Mouse (Mus musculus) neural tube, embryonic 15.5 days (tissue): ENCODE data around the gene Ankib1. TPM values are rescaled to one million over a fixed set of nuclear protein-coding genes. Genes with fewer than 3 reads are reported as not detected.

Experiments
- ATAC-seq: fragments of 200-750 bp; cut with Nextera tagmentation; 2 replicates; pipeline ENCODE4 v1.8.0; 2017; ENCODE audit warnings: mild to moderate bottlenecking, moderate TSS enrichment, moderate library complexity; ENCODE audit not compliant: low FRiP score
- H3K27ac ChIP-seq: fragments of 300-500 bp; sonication (generic); replicated peaks from 2 replicates; pipeline ENCODE4 v1.5.1; 2015; ENCODE audit warnings: mild to moderate bottlenecking, inconsistent platforms
- H3K27me3 ChIP-seq: fragments of 300-500 bp; sonication (generic); replicated peaks from 2 replicates; pipeline ENCODE4 v1.6.1; 2015; ENCODE audit warnings: inconsistent platforms
- H3K36me3 ChIP-seq: fragments of 300-500 bp; sonication (generic); 2 replicates; pipeline ENCODE4 v1.6.1; 2015; ENCODE audit warnings: inconsistent platforms
- H3K4me1 ChIP-seq: fragments of 300-500 bp; sonication (generic); 2 replicates; pipeline ENCODE4 v1.6.1; 2015; ENCODE audit warnings: inconsistent platforms
- H3K4me2 ChIP-seq: fragments of 300-500 bp; sonication (generic); 2 replicates; pipeline ENCODE4 v1.6.1; 2015; ENCODE audit warnings: inconsistent platforms, mild to moderate bottlenecking, moderate library complexity
- H3K4me3 ChIP-seq: fragments of 300-500 bp; sonication (generic); replicated peaks from 2 replicates; pipeline ENCODE4 v1.5.1; 2015; ENCODE audit warnings: mild to moderate bottlenecking, inconsistent platforms
- H3K9ac ChIP-seq: fragments of 300-500 bp; sonication (generic); replicated peaks from 2 replicates; pipeline ENCODE4 v1.6.1; 2015; ENCODE audit warnings: mild to moderate bottlenecking, inconsistent platforms
- H3K9me3 ChIP-seq: fragments of 300-500 bp; sonication (generic); replicated peaks from 2 replicates; pipeline ENCODE4 v1.6.1; 2016; ENCODE audit warnings: inconsistent platforms
- WGBS: fragments of 180-500 bp; shearing (Covaris S2); methylation state at CpG from one replicate; pipeline ENCODE4 v1.1.7; 2015; ENCODE audit warnings: mixed read lengths; 5-methylcytosine and 5-hydroxymethylcytosine counted together
- polyA plus RNA-seq: library from polyadenylated mRNA; unstranded; fragments of >200 nt; fragmentation: Nextera tagmentation; extraction: Ambion mirVana; gene quantifications from 2 replicates; pipeline ENCODE4 v1.2.1, GENCODE M21; 2015

The Ankib1 gene
- polyA plus RNA-seq, 1 experiment from 2014 or later, result 15.9 TPM

- H3K36me3 ChIP-seq, result peaks cover 41% of the 10 kb centered on the region
- H3K4me3 ChIP-seq, result no peak overlapping the region
- ATAC-seq, result no peak
- H3K4me2 ChIP-seq, result no peak overlapping the region
- H3K9ac ChIP-seq, result no peak overlapping the region
- 93% methylated on average over 4 of the region's 4 CpGs for WGBS
- H3K4me1 ChIP-seq, result no peaks in the 10 kb centered on the region
- no peaks in the 10 kb centered on the region for H3K9me3 ChIP-seq
- no peaks in the 10 kb centered on the region for H3K27me3 ChIP-seq
- no peak overlapping the region for H3K27ac ChIP-seq
These were observed 83.4 kb downstream of the Ankib1 start for GRCm38 (mm10) chr5:3719371-3719770.

DNA sequence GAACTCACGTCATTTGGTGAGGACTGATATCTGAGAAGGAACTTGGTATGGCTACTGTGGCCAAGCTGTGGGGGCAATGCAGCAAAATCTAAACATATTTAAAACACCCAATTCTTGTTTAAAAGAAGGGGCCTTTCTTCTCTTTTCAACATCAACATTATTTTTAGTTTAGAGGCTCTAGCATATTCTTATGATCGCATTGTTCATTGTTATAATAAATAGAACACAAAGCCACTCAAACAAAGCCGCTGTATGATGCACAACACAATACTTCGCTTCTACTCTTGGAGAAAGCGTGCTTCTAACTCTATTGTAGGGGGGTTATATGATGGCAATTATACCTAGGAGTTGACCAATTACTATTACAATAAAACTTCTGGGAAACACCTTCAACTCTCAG lies 86.9 kb downstream of the Ankib1 start:
- 97% methylated on average over 5 of the region's 5 CpGs for WGBS
- no peaks in the 10 kb centered on the region for H3K4me1 ChIP-seq
- no peak overlapping the region for H3K27ac ChIP-seq
- H3K9me3 ChIP-seq, result no peaks in the 10 kb centered on the region
- no peak overlapping the region for H3K9ac ChIP-seq
- ATAC-seq, result no peak
- no peak overlapping the region for H3K4me2 ChIP-seq
- H3K27me3 ChIP-seq, result no peaks in the 10 kb centered on the region
- H3K4me3 ChIP-seq, result no peak overlapping the region
- peaks cover 36% of the 10 kb centered on the region for H3K36me3 ChIP-seq

- no peak for ATAC-seq
- Histone ChIP-seq H3K4me3 (no peak overlapping the region), H3K4me1 (no peaks in the 10 kb centered on the region), H3K9me3 (no peaks in the 10 kb centered on the region), H3K9ac (no peak overlapping the region), H3K27me3 (no peaks in the 10 kb centered on the region), H3K36me3 (peaks cover 30% of the 10 kb centered on the region), H3K27ac (no peak overlapping the region), H3K4me2 (no peak overlapping the region)
- 35% methylated on average over 4 of the region's 4 CpGs for WGBS
These were observed 100.5 kb downstream of the Ankib1 start for GRCm38 (mm10) chr5:3702180-3702579.

GRCm38 (mm10) chr5:3700025-3700424 lies 102.7 kb downstream of the Ankib1 start:
- no peak overlapping the region for H3K4me2 ChIP-seq
- H3K9me3 ChIP-seq, result no peaks in the 10 kb centered on the region
- H3K4me1 ChIP-seq, result no peaks in the 10 kb centered on the region
- no peaks in the 10 kb centered on the region for H3K27me3 ChIP-seq
- no peak overlapping the region for H3K9ac ChIP-seq
- WGBS, result 74% methylated on average over 5 of the region's 5 CpGs
- no peak overlapping the region for H3K27ac ChIP-seq
- no peak overlapping the region for H3K4me3 ChIP-seq
- ATAC-seq, result no peak
- peaks cover 39% of the 10 kb centered on the region for H3K36me3 ChIP-seq

DNA sequence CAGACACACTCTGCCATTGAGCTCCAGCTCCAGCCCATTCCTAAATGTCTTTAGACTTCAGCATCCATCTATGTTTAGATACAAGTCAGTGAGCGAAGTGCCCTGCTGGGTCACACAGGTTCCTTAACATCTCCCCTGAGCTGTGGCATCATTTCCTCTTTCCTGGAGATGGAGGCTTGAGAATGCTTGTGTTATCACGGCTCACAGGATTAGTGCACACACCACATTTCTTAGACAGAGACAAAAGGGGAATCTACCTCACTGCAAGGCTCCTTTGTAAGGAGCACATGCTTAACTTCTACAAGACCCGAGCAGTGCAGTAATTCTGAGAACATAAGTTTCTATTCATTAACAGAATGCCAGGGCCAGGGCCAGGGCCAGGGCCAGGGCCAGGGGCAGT lies 106.7 kb downstream of the Ankib1 start:
- Histone ChIP-seq H3K4me1 (no peaks in the 10 kb centered on the region), H3K4me3 (no peak overlapping the region), H3K9me3 (no peaks in the 10 kb centered on the region), H3K27ac (no peak overlapping the region), H3K9ac (no peak overlapping the region), H3K4me2 (no peak overlapping the region), H3K27me3 (no peaks in the 10 kb centered on the region), H3K36me3 (peaks cover 65% of the 10 kb centered on the region)
- ATAC-seq, result no peak
- WGBS, result 77% methylated on average over 3 of the region's 3 CpGs

DNA sequence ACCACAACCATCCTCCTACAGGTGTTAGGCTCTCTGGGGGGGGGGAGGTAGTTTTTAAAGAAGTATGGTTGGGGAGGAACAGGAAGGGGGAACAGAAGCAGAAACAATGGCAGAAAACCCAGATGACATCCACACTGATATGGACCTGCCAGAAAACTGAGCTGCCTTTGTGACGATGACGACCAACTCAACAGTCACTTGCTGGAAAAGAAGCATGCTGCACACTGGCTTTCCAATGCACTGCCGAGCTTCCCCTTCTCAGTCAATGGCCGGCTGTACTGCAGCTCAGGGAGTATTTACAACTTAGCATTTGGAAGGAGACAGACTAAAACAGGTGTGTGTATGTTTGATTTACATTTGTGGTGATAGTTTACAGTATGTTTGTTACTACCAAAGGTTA lies 107.5 kb downstream of the Ankib1 start:
- H3K27me3 ChIP-seq, result no peaks in the 10 kb centered on the region
- no peak for ATAC-seq
- H3K4me2 ChIP-seq, result no peak overlapping the region
- H3K27ac ChIP-seq, result no peak overlapping the region
- H3K4me1 ChIP-seq, result no peaks in the 10 kb centered on the region
- WGBS, result 87% methylated on average over 4 of the region's 4 CpGs
- H3K9ac ChIP-seq, result no peak overlapping the region
- H3K9me3 ChIP-seq, result no peaks in the 10 kb centered on the region
- peaks cover 64% of the 10 kb centered on the region for H3K36me3 ChIP-seq
- no peak overlapping the region for H3K4me3 ChIP-seq

GRCm38 (mm10) chr5:3692956-3693355 lies 109.8 kb downstream of the Ankib1 start:
- 97% methylated on average over 9 of the region's 9 CpGs for WGBS
- Histone ChIP-seq H3K4me3 (no peak overlapping the region), H3K4me2 (no peak overlapping the region), H3K9ac (no peak overlapping the region), H3K9me3 (no peaks in the 10 kb centered on the region), H3K27me3 (no peaks in the 10 kb centered on the region), H3K4me1 (no peaks in the 10 kb centered on the region), H3K27ac (no peak overlapping the region), H3K36me3 (peaks cover 66% of the 10 kb centered on the region)
- ATAC-seq, result no peak

DNA sequence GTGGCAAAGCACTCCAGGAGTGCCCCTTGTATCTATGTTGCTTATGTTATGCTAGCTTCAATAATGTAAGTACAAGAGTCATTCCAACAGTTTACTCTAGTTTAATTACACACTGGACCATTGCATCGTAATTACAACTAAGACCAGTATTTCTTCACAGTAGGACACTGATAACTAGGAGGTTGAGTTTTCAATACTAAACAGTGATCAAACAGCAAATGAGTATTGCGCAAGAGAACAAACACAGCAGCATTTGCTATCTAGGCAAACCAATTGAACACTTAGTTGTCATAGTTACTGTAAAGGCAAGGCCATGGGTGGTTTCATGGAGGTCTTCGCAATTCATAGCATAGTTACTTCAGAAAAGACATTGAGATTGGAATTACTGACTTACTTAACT lies 111.4 kb downstream of the Ankib1 start:
- Histone ChIP-seq H3K4me1 (no peaks in the 10 kb centered on the region), H3K27ac (no peak overlapping the region), H3K36me3 (peaks cover 55% of the 10 kb centered on the region), H3K9me3 (no peaks in the 10 kb centered on the region), H3K4me2 (no peak overlapping the region), H3K27me3 (no peaks in the 10 kb centered on the region), H3K9ac (no peak overlapping the region), H3K4me3 (no peak overlapping the region)
- WGBS, result 88% methylated on average over 3 of the region's 3 CpGs
- ATAC-seq, result no peak

DNA sequence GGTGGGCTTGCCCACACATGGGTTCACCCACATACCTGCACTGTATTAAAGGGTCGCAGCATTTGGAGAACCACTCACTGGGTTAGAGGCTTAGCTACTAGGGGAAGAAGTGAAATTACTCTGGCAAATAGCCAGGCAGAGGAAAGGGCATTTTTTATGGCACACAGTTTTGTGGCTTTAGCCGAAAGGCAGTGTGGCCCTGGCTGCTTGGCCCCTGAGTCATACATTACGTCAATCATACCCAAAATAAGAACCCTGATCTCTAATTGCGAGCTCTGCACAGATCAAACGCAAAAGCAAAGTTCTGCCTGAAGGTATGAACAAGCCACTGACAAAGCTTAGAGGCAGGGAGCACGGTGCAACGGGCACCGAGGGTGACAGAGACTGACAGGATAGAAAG lies 114.4 kb downstream of the Ankib1 start:
- Histone ChIP-seq H3K27me3 (no peaks in the 10 kb centered on the region), H3K27ac (no peak overlapping the region), H3K9ac (no peak overlapping the region), H3K4me3 (no peak overlapping the region), H3K9me3 (no peaks in the 10 kb centered on the region), H3K4me2 (no peak overlapping the region), H3K36me3 (peaks cover 34% of the 10 kb centered on the region), H3K4me1 (no peaks in the 10 kb centered on the region)
- 95% methylated on average over 8 of the region's 8 CpGs for WGBS
- no peak for ATAC-seq

GRCm38 (mm10) chr5:3669938-3670554 lies 132.7 kb downstream of the Ankib1 start:
- no peak for ATAC-seq
- Histone ChIP-seq H3K9me3 (no peaks in the 10 kb centered on the region), H3K36me3 (no peaks in the 10 kb centered on the region), H3K4me3 (no peak overlapping the region), H3K27ac (no peak overlapping the region), H3K27me3 (no peaks in the 10 kb centered on the region), H3K4me1 (no peaks in the 10 kb centered on the region), H3K4me2 (no peak overlapping the region), H3K9ac (no peak overlapping the region)
- 92% methylated on average over 6 of the region's 6 CpGs for WGBS

- H3K4me2 ChIP-seq, result no peak overlapping the region
- H3K4me3 ChIP-seq, result no peak overlapping the region
- H3K27ac ChIP-seq, result no peak overlapping the region
- no peaks in the 10 kb centered on the region for H3K36me3 ChIP-seq
- H3K9me3 ChIP-seq, result no peaks in the 10 kb centered on the region
- H3K27me3 ChIP-seq, result no peaks in the 10 kb centered on the region
- 88% methylated on average over 12 of the region's 12 CpGs for WGBS
- H3K9ac ChIP-seq, result no peak overlapping the region
- H3K4me1 ChIP-seq, result no peaks in the 10 kb centered on the region
- no peak for ATAC-seq
These were observed 136.1 kb downstream of the Ankib1 start for GRCm38 (mm10) chr5:3666585-3666984.

DNA sequence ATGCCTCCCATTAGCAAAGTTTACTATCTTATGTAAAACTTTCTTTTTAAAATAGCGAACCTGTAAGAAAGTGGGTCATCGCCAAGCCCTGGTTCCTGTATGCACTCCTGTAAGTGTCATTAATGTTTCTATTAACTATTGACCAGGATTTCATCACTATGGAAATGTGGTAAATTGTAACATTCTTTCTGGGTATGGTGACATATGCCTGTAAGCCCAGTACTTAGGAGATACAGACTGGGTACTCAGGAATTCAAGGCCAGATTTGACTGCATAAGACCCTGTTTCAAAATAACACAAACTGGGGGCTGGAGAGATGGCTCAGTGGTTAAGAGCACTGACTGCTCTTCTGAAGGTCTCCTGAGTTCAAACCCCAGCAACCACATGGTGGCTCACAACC lies 137.5 kb downstream of the Ankib1 start:
- ATAC-seq, result no peak
- Histone ChIP-seq H3K27ac (no peak overlapping the region), H3K27me3 (no peaks in the 10 kb centered on the region), H3K4me2 (no peak overlapping the region), H3K36me3 (no peaks in the 10 kb centered on the region), H3K9ac (no peak overlapping the region), H3K4me3 (no peak overlapping the region), H3K4me1 (no peaks in the 10 kb centered on the region), H3K9me3 (no peaks in the 10 kb centered on the region)
- 95% methylated on average over 2 of the region's 2 CpGs for WGBS

DNA sequence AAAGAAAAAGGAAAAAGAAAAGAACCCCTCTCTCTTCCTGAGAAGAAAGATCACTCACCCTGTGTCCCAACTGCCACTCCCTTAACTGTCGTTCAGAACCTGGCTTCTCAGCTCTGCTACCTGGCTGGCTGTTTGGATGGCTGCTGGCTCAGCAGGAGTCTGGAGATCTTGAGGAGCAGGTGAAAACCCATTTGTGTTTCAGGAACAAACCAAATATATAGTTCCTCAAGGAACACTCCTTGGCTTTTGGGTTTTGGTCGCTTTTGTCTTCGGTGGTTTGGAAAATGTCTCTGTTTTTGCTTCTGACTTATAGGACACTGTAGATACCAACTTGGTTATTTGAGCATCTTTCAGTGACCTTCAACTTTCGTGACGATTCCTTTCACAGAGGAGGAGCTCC lies 145.6 kb downstream of the Ankib1 start, which contains the start of gene Gatad1:
Gene Gatad1 (minus strand): TSS at position 101 of the 400 bp plus-strand sequence.
- no peak within 1 kb of the TSS for H3K4me3 ChIP-seq
- no peaks in the 10 kb centered on the region for H3K4me1 ChIP-seq
- 70% methylated on average over 5 of the region's 5 CpGs for WGBS
- H3K9ac ChIP-seq, result no peak within 1 kb of the TSS
- no peaks in the 10 kb centered on the region for H3K27me3 ChIP-seq
- H3K36me3 ChIP-seq, result no peaks in the 10 kb centered on the region
- no peak within 1 kb of the TSS for H3K4me2 ChIP-seq
- H3K9me3 ChIP-seq, result no peaks in the 10 kb centered on the region
- no peak for ATAC-seq
- H3K27ac ChIP-seq, result no peak within 1 kb of the TSS
